Mouse (Mus musculus): ENCODE measurements around the gene Ascl3.

Gene Ascl3

GRCm38 (mm10) chr7:109731626-109732025 lies at the start of gene Ascl3:
TSS of gene Ascl3 (minus strand) at chr7:109731726.
- no peak for DNase-seq (ENCODE audit: low spot score)

GRCm38 (mm10) chr7:109781087-109781469 lies 49.6 kb upstream of the Ascl3 start:
- DNase-seq (ENCODE audit: low spot score): no peak

- DNase-seq (ENCODE audit: low spot score): no peak
These were observed 40.7 kb upstream of the Ascl3 start for GRCm38 (mm10) chr7:109772251-109772650.

- no peak for DNase-seq (ENCODE audit: low spot score)
These were observed 37.3 kb upstream of the Ascl3 start for GRCm38 (mm10) chr7:109768699-109769383.

- DNase-seq (ENCODE audit: low spot score): no peak
These were observed 36.2 kb upstream of the Ascl3 start for GRCm38 (mm10) chr7:109767575-109768350.

- no peak for DNase-seq (ENCODE audit: low spot score)
These were observed 32.5 kb upstream of the Ascl3 start for GRCm38 (mm10) chr7:109764009-109764408.

- DNase-seq (ENCODE audit: low spot score): no peak
These were observed 24.8 kb upstream of the Ascl3 start for GRCm38 (mm10) chr7:109756291-109756690.

- no peak for DNase-seq (ENCODE audit: low spot score)
These were observed 22.5 kb upstream of the Ascl3 start for GRCm38 (mm10) chr7:109754034-109754433.

GRCm38 (mm10) chr7:109752008-109752925 lies 20.7 kb upstream of the Ascl3 start, which contains the start of gene Tmem9b:
TSS of gene Tmem9b (minus strand) at chr7:109752875.
- peak; percentile 81 for DNase-seq (ENCODE audit: low spot score)

GRCm38 (mm10) chr7:109751427-109752007 lies 20.0 kb upstream of the Ascl3 start:
- DNase-seq (ENCODE audit: low spot score): no peak

- DNase-seq (ENCODE audit: low spot score): no peak
These were observed 16.2 kb upstream of the Ascl3 start for GRCm38 (mm10) chr7:109747747-109748146.

GRCm38 (mm10) chr7:109741703-109742102 lies 10.2 kb upstream of the Ascl3 start:
- DNase-seq (ENCODE audit: low spot score): no peak

- DNase-seq (ENCODE audit: low spot score): no peak
These were observed 9.5 kb upstream of the Ascl3 start for GRCm38 (mm10) chr7:109741060-109741459.

GRCm38 (mm10) chr7:109739822-109740370 lies 8.4 kb upstream of the Ascl3 start:
- DNase-seq (ENCODE audit: low spot score): no peak

- DNase-seq (ENCODE audit: low spot score): no peak
These were observed 3.3 kb upstream of the Ascl3 start for GRCm38 (mm10) chr7:109734806-109735205.

GRCm38 (mm10) chr7:109723697-109724096 lies 7.8 kb downstream of the Ascl3 start, which contains the start of gene BC051019:
TSS of gene BC051019 (minus strand) at chr7:109723850.
- no peak for DNase-seq (ENCODE audit: low spot score)

- no peak for DNase-seq (ENCODE audit: low spot score)
These were observed 8.4 kb downstream of the Ascl3 start for GRCm38 (mm10) chr7:109723114-109723513.

GRCm38 (mm10) chr7:109722618-109723017 lies 8.9 kb downstream of the Ascl3 start:
- peak; percentile 15 for DNase-seq (ENCODE audit: low spot score)

GRCm38 (mm10) chr7:109719286-109719685 lies 12.2 kb downstream of the Ascl3 start:
- DNase-seq (ENCODE audit: low spot score): peak; percentile 74

- no peak for DNase-seq (ENCODE audit: low spot score)
These were observed 18.0 kb downstream of the Ascl3 start for GRCm38 (mm10) chr7:109713434-109713982.

GRCm38 (mm10) chr7:109712198-109712597 lies 19.3 kb downstream of the Ascl3 start:
- no peak for DNase-seq (ENCODE audit: low spot score)
